Mouse (Mus musculus) megakaryocyte, embryonic 14.5 days (primary cell): ENCODE measurements around the gene Trim80.

Source experiments
- FLI1 ChIP-seq: IDR thresholded peaks from 2 replicates; pipeline ENCODE4 v1.6.1; 2012; ENCODE audit warnings: low read length, inconsistent platforms, mixed read lengths
- GATA1 ChIP-seq: IDR thresholded peaks from 3 replicates; pipeline ENCODE4 v1.6.1; 2012; ENCODE audit warnings: mixed read lengths, low read length, inconsistent platforms, borderline replicate concordance

DNA sequence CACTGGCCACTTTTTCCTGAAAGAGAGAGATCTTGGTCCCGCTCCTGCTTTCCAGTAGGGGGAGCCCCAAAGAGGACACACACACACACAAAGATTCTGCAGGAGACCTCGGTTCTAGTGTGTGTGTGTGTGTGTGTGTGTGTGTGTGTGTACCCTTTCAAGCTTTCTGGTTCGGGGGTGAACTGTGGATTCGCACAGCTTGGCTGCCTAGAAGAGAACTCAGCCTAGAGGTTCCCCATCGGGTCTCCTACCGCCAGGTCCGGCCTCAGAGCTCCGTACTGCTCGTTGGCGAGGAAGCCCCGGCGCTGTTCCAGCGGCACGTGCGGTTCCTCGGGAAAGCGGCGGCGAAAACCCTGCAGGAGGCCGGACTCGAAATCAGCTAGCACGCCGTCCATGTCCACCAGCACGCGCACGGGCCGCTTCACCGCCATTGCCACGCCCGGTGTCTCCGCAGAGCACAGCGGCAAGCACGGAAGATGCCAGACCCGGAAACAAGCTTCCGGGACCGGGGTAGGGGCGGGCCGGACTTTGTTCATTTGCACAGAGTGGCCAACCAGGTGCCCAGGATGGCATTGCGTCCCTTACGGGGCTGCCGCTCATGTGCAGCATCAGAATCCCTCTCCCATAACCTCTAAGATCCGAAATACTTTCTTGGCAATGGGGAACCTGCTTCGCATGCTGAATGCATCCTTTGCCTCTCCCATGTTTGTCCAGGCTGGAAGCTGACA is 51.2 kb downstream of the Trim80 start, which contains the start of gene Nt5c:
- TF ChIP-seq GATA1 (no peak), FLI1 (no peak)
